Mouse (Mus musculus) c-Kit-negative CD71-positive TER-119-positive erythroid progenitor cells, embryonic 14.5 days (primary cell): ENCODE data around the gene Actl11.
A peak's percentile ranks its signal among the peaks of the same experiment; 100 is the strongest.

ENCODE experiments used
- DNase-seq: peaks from one replicate; pipeline ENCODE4 v3.0.0-alpha.2; 2013; ENCODE audit warnings: low read depth, low spot score

Actl11 gene

GRCm38 (mm10) chr9:107919441-107919840 is 8.8 kb upstream of the Actl11 start:
- no peak for DNase-seq

DNA sequence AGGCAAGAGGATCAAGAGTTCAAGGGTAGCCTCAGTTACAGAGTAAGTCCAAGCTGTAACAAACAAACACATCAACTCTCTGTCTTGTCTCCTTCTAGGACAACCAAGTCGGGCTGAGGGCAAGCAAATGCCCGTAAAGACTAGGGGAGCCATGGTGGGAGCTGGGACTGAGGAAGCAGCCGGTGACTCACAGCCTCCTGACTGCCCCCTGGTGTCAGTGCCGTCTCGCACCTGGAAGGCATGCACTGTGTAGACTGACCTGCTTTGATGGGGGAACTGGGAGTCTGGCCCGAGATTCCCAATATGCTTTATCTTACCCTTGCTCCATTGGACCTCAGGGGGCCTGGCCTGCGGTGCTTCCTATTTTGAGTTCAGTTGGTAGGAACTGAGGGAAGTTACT is 5.2 kb upstream of the Actl11 start:
- DNase-seq, result no peak

DNA sequence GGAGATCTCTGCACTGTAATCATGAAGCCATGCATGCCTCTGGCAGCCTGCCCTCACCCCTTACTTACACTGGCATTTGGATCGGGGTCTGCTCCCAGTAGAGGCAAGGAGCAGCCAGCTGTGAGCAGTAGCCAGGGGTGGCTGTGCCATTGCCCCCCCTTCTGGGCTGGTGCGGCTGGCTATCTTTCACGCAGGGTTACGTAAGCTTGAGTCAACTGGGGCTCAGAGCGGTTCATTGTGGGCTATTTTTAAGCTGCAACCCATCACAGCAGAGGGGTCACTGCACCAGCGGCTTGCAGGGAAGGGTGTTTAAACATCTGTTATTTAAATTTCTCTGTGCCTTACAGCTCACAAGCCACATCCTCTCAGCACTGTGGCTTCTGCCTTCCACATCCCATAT is 4.3 kb upstream of the Actl11 start:
- no peak for DNase-seq

- DNase-seq, result no peak
Measured at GRCm38 (mm10) chr9:107925251-107925650, 3.0 kb upstream of the Actl11 start.

- no peak for DNase-seq
Measured at GRCm38 (mm10) chr9:107926920-107927420, 1.3 kb upstream of the Actl11 start.

- DNase-seq, result no peak
Measured at GRCm38 (mm10) chr9:107927749-107928148, 520 bp upstream of the Actl11 start.

GRCm38 (mm10) chr9:107932221-107932620 is 4.0 kb downstream of the Actl11 start:
- DNase-seq, result no peak

DNA sequence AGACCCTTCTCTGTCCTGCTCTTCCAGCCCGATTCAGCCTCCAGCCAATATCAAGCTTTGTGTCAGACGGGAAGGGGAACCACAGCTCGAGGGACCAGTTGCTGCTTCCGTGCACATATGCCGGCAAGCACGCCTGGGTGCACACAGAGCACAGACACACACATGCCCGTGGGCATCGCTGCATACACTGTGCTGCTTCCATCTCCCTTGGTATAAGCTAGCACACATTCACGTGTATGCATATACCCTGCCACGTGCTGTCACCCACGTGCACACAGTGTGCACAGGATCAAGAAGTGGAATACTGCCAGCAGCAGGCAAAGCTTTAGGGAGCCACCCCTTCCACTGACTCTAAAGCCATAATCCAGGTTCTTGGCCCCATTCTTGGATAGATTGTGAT is 5.9 kb downstream of the Actl11 start:
- no peak for DNase-seq

- no peak for DNase-seq
Measured at GRCm38 (mm10) chr9:107935374-107935773, 7.1 kb downstream of the Actl11 start, which contains the start of gene Camkv. Gene Camkv, plus strand, starts transcription at chr9:107935674.

- DNase-seq, result no peak
Measured at GRCm38 (mm10) chr9:107935790-107936214, 7.5 kb downstream of the Actl11 start.

GRCm38 (mm10) chr9:107936215-107936822 is 8.1 kb downstream of the Actl11 start:
- no peak for DNase-seq

DNA sequence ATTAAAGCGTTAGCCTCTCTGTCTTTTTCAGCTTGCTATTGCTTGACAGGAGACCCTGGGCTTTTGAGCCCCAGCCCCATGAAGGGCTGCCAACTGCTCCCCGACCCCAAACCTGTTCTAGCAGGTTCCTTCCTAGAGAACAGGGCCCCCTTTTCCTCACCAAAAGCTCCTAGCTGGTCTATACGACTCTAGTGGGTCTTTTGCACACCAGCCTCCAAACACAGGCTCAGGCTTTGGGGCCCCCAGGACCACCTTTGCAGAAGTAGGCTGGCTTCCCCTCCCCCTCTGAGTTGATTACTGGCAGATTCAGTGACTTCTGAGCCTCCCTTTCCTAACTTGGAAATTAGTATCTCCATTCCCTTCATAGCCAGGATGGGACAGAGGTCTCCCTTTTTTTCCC is 8.6 kb downstream of the Actl11 start:
- no peak for DNase-seq

DNA sequence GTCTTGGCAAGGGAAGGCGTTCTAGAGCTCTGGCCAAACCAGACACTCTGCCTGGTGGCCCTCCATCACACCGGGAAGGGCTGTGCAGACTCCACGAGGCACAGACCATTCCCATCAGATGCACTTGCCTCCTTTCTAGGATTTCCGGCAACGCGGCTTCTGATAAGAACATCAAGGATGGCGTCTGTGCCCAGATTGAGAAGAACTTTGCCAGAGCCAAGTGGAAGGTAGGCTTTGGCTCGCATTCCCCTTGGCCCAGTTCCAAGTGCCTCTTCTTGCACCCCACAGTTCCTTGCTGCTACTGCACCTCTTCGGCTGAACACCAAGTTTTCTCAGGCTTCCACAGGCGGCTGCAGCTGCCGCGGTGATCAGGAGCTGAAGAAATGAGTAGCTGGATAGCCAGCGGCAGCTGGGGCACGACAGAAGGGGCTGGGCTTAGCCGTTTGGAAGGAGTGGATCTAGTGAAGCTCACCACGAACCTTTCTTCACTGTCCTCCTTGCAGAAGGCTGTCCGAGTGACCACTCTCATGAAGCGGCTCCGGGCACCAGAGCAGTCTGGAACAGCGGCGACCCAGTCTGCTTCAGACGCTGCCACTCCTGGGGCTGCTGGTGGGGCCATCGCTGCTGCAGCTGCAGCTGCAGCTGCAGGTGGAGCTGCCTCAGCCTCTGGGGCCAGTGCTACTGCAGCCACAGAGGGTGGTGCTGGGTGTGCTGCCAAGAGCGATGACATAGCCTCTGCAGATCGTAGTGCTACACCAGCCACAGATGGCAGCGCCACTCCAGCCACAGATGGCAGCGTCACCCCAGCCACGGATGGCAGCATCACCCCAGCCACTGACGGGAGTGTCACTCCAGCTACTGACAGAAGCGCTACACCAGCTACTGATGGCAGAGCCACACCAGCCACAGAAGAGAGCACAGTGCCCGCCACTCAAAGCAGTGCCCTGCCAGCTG is 19.2 kb downstream of the Actl11 start:
- DNase-seq, result no peak

DNA sequence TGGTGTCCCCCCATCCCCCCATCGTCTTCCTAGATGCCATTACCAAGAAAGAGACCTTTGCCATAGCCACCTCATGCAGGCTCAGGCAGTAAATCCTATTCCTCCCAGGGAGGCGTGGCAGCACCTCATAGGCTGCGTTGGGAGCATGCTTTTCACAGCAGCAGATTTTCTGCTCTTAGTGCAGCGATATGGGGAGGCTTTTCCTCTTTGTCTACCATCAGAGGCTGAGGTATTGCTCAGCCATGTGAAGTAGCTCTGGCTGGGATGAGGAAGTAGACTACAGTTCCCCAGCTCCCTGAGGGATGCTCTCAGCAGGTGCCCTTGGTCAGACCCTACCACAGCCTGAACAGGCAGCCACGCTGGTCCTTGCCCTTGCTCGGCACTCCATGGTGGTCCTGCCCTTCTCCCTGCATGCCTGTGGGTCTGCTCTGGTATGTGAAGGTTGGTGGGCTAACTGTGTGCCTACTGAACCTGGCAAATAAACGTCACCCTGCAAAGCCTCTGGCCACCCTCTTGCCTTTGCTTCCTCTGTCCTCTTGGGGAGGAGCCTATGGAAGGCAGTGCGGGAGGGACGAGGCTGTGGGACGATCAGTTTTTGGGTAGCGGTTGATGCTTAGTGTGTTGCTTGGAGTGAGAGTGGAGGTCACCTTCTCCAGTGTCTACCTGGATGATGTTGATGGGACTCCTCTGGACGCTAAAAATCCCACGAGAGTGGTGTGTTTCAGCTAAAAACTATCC is 21.1 kb downstream of the Actl11 start:
- DNase-seq, result no peak

DNA sequence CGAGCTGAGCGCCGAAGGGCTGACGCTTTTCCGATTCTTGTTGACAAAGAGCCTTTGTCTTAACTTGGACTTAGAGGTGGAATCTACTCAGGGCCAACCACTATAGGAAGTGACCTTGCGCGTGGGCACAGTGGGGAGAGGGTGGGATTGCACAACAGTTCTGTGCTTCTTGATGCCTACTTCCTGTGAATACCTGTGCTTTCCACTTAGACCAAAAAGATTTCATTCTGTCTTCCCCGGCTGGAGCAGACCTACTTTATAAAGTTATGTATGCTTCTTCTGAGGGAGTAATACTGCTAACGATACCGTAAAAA is 21.6 kb downstream of the Actl11 start, which contains the start of gene Traip:
Traip (plus strand) TSS at position 215 of the 314 bp plus-strand sequence.
- no peak for DNase-seq

DNA sequence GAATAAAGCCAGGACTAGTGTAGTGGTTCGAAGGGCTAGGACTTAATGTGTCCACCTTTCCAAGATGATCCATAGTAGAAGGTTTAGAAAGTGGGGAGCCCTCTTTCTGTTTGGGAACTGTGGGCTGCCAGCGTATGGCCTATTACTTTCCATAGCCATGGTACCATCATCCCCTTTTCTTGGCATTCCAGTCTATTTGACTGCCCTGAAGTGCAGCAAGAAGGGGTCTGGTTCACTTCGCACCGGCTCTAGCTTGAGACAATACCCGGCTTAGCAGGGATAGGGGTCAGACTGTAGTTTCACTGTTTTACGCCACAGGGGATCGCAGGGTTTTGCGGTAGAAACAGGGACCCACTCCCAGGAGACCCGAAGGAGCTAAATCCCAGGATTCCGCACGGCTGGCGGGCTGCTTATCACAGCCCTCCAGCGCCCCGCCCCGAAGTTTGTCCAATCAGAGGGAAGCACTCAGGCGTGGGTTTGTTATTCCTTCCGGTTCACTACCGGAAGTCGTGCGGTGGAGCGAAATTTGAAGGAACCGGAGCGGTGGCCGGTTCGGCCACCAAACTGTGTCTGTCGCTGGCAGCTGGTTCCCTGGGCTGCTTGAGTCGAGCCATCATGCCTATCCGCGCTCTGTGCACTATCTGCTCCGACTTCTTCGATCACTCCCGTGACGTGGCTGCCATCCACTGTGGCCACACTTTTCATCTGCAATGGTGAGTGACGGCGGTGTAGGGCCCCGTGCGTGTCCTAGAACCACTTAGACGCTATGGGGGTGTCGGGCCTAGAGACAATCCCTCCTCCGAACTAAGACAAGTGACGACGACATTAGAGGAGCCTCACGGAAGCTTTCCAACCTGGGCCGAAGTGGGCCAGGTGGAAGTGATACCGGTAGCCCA is 22.4 kb downstream of the Actl11 start:
- DNase-seq, result peak; percentile 88

DNA sequence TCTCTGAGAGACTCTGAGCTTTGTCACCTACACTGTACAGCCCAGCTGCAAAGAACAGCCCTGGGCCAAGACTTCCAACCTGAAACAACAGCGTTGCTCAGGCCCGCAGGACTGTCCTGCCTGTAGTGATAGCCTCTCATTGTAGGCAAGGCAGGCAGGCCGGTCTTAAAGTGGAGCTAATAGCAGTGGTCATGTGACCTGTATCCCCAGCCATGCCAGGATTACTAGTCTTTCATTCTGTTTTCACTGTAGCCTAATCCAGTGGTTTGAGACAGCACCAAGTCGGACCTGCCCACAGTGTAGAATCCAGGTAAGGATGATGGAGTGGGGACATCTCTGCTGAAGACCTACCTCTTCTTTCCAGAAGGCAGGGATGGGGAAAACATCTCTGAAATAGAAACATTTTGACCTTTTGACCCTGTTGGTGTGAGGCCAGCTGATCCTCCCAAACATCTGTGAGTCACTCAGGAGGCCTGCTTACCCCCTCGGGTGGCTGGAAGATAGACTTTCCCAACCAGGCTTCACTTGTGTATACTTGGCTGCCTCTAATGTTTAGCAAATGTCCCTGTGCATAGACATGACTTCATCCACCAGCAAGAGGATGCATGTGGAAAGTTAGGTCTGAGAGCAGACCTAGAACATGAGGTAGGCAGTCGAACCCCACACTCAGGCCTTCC is 27.5 kb downstream of the Actl11 start:
- no peak for DNase-seq

- no peak for DNase-seq
Measured at GRCm38 (mm10) chr9:107957141-107957540, 28.9 kb downstream of the Actl11 start.

DNA sequence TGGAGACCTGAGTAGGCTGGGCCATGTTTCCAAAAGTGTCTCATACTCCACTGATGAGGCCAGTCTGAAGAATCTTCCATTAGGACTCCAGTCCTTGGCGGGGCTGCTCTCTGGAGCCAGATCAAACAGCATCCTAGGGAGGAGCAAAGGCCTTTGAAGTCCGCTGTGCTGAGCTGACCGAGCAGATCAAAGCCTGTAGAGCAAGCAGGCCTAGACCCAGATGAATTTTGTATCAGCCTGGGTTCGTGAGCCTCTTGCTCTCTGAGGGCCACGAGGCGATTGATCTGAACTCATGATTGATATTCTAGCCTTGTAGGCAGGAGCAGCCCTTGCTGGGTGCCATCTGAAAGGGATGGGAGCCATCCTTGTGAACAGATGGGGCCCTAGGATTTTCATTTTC is 31.6 kb downstream of the Actl11 start:
- no peak for DNase-seq

GRCm38 (mm10) chr9:107960928-107961327 is 32.7 kb downstream of the Actl11 start:
- DNase-seq, result no peak
